Mouse (Mus musculus): Measurements from ENCODE around the gene Bcl6.
A peak's percentile ranks its signal among the peaks of the same experiment; 100 is the strongest.

The Bcl6 gene

GRCm38 (mm10) chr16:23972901-23973300, 15.8 kb downstream of the Bcl6 start:
- no peak for DNase-seq (ENCODE audit: low spot score)

GRCm38 (mm10) chr16:23972126-23972740, 16.4 kb downstream of the Bcl6 start:
- no peak for DNase-seq (ENCODE audit: low spot score)

GRCm38 (mm10) chr16:23969919-23970318, 18.7 kb downstream of the Bcl6 start:
- DNase-seq (ENCODE audit: low spot score): no peak

GRCm38 (mm10) chr16:23968888-23969287, 19.8 kb downstream of the Bcl6 start:
- no peak for DNase-seq (ENCODE audit: low spot score)

GRCm38 (mm10) chr16:23967301-23967700, 21.4 kb downstream of the Bcl6 start:
- no peak for DNase-seq (ENCODE audit: low spot score)

DNA sequence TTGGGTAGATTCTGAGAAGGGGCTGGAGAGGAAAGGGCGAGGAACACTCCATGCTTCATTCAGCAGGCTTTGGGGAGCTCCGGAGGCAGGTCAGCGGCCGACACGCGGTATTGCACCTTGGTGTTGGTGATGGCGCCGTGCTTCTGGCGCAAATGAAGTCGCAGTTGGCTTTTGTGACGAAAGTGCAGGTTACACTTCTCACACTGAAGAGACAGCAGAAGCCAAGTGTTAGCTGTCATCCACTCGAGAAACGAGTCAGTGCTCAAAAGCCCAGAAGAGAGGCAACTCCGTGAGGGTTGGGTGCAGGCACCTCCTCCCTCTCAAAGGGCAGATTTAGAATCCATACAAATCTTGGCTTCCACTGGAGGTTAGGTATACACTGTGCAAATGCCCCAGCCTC, 22.6 kb downstream of the Bcl6 start:
- DNase-seq (ENCODE audit: low spot score): no peak

DNA sequence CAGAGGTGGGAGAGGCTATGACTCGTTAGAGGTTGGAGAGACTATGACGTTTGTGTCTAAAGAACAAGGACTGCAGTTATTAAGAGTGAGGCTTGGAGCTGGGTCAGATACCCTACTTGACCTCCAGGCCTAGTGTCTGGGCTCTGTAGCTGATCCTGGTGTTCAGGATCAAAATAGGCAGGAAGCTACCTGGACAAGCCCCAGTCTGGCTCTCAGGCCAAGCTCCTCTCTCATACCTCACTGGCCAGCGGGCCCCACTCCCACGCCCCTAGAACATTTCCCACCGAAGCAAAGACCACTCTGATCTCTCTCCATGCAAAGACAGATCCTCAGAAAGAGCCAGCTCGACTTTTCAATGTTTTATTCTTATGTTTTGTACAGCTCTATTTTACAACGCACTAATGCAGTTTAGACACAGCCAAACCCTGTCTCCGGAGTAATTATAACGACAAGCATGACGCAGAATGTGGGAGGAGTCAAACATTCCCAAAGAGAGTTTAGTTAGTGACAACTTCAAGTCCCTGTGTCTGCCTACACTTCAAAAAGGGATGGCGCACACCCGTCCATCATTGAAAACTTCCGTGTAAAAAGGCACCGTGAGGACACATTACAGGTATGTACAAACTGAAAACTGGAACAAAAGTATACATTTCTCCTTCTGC, 23.8 kb downstream of the Bcl6 start:
- no peak for DNase-seq (ENCODE audit: low spot score)

DNA sequence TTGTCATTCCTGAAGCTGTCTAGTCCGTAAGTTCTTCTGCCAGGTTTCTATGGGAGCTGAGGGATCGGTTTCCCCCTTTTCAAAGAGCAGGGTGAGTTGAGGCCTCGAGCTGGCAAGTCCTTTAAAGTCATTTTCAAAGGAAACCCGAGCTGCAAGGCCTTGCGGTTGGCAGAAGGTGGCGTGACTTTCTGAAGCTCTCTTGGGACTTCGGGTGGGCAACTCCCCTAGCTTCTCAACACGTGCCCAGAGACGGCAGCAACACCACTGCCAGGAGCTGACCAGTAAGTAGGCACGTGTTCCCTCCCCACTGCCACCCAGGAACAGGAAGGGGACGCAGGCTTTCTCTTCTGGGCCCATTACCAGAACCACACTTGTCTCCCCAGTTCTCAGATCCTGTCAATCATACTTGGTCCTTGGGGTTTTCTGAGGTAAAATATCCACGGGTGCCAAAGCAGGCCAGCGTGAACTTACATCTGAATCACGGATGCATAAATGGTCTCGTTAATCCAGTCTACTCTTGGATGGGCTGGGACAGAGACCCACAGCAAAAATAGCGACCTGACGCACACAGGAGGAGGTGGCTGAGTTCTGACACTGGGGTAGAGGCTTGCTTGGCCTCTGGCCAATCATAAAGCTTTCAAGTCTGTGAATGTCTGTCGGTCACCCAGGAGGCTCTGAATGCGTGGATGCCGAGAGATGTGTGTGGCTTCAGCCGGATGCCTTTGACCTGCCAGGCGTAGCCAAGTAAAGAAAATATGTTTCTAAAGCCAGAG, 24.6 kb downstream of the Bcl6 start:
- no peak for DNase-seq (ENCODE audit: low spot score)

DNA sequence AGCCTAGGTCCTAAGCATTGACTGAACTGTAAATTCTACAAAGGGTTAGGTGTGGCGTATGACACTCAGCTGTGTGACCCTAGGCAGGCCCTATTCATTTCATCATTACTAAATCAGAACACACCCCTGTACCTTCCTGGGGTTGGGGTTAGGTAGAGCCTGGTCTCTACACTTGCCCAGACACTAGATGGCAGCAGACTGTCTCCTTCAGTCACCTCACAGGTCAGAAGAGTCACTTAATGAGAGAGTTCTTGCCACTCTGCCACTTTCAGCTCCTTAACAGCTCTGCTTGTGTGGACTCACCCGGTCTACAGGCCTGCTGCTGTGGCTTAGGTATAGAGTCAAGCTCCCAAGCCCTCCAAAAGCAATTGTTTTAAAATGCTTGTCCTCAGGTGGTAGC, 26.3 kb downstream of the Bcl6 start:
- DNase-seq (ENCODE audit: low spot score): no peak

DNA sequence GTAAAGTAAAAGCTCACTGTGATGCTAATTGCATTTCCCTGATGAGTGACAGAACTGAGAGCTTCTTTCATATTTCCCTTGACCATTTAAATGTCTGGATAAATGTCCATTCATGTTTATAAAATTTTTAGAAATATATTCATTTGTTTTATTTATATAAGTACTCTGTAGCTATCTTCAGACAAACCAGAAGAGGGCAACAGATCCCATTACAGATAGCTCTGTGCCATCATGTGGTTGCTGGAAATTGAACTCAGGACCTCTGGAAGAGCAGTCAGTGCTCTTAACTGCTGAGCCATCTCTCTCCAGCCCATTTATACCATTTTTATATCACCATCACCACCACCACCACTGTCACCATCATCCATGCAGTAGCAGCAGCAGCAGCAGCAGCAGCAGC, 29.7 kb downstream of the Bcl6 start:
- no peak for DNase-seq (ENCODE audit: low spot score)

- no peak for DNase-seq (ENCODE audit: low spot score)
These were observed 34.7 kb downstream of the Bcl6 start for GRCm38 (mm10) chr16:23953959-23954260.

DNA sequence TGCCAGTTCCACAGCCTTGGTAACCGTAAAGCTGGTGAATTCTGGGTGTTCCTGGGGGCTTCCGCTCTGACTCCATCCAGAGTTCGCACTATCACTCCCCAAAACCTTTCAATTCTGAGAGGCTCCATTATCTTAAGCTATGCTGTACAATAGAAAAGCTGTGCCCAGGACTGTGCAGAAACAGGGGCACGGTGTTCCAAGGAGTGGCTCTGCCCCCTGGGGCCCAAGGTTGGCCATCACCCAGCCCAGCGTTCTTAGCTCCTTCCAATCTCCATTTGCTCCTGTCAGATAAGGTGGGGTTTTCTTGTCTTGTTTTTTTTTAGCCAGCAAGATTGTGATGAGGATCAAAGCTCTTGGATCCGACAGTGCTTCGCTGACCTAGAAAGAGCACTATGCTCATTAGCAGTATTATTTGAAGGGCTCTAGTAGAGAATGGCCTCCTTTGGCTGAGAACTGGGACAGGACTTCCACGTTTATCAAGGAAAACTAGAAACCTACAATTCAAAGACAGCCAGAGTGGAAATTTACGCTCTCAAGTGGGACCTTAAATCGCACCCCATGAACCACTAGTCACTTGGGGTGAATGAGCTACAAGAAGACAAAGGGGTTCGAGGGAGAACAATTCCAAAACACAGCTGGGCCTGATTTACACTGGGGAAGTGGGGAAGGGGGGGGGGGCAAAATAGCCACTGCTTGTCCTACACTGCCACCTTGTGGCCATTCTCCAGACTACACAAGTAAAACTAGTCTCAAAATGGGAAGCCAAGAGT, 35.3 kb downstream of the Bcl6 start:
- peak; percentile 28 for DNase-seq (ENCODE audit: low spot score)

GRCm38 (mm10) chr16:23952101-23952727, 36.4 kb downstream of the Bcl6 start:
- no peak for DNase-seq (ENCODE audit: low spot score)

DNA sequence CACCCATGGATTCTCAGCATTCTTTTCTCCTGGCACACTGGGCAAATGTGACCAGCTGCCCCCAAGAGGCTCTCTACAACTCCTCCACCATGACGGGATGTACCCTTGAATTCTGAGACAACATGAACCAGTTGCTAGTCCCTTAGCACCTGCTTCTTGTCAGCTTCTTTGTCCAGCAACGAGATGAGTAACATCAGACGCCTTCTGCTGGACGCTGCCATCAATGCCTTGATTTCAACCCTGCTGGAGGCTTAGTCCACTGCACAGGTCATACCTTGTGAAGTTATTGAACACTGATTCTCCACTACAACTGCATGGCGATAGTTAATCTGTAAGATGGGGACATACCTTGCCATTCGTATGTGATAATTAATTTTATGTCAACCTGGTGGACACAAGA, 41.0 kb downstream of the Bcl6 start:
- DNase-seq (ENCODE audit: low spot score): no peak

DNA sequence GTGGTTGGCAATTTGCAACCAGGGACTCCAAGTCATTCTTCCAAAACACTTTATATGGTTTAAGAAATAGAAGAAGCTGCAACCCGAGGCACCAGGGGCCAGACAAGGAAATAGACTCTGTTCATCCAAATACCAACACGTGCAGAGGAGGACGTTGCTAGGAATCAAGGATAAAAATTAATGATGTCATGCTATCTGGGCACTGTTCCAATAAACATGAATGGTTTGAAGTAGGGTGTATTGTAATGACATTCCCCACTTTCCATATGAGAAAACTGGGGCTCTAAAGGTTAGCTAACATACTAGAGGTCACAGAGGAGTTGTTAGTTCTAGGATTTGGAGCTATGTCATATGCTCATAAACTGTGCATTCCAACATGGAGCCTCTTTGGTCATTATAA, 43.9 kb downstream of the Bcl6 start:
- DNase-seq (ENCODE audit: low spot score): no peak

- no peak for DNase-seq (ENCODE audit: low spot score)
These were observed 54.3 kb downstream of the Bcl6 start for GRCm38 (mm10) chr16:23934397-23934796.

DNA sequence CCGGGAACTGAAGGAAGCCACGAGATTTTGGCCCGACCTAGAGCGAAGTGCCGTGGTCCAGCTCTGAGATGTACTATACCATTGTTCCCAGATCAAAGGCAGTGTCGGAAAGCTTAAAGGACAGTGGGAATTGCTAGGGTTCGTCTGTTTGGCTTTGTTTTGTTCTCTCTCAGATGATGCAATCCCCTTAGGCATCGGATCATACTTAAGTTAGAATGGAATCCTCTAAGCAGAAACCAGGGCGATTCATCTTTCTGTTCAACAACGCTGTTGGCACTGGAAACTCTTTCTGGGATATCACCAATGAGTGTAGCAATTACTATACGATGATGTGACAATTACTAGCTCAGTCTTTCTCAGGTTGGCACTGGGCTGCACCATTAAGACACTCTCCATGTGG, 56.4 kb downstream of the Bcl6 start, which contains the start of gene Rtp2:
Gene Rtp2, minus strand, starts transcription at position 101 of the 400 bp plus-strand sequence.
- no peak for DNase-seq (ENCODE audit: low spot score)

- no peak for DNase-seq (ENCODE audit: low spot score)
These were observed 57.4 kb downstream of the Bcl6 start for GRCm38 (mm10) chr16:23931275-23931674.

- no peak for DNase-seq (ENCODE audit: low spot score)
These were observed 58.1 kb downstream of the Bcl6 start for GRCm38 (mm10) chr16:23930426-23931073.

- DNase-seq (ENCODE audit: low spot score): no peak
These were observed 61.1 kb downstream of the Bcl6 start for GRCm38 (mm10) chr16:23927301-23928114.

GRCm38 (mm10) chr16:23922906-23923305, 65.7 kb downstream of the Bcl6 start:
- DNase-seq (ENCODE audit: low spot score): no peak

All from yolk sac, embryonic 10.5 days (tissue).